Mouse (Mus musculus) kidney, adult 11 months (tissue): ENCODE data around the gene Ggt5.

Source experiments
- DNase-seq: peaks from one replicate; pipeline ENCODE4 v3.0.0; 2022

The Ggt5 gene

GRCm38 (mm10) chr10:75568851-75569250 is 20.3 kb upstream of the Ggt5 start:
- DNase-seq = no peak

GRCm38 (mm10) chr10:75570981-75571657 is 18.0 kb upstream of the Ggt5 start:
- peak; percentile 86 for DNase-seq

GRCm38 (mm10) chr10:75571937-75572336 is 17.2 kb upstream of the Ggt5 start:
- DNase-seq = no peak

- DNase-seq = peak; percentile 91
Measured at GRCm38 (mm10) chr10:75573181-75573580, 16.0 kb upstream of the Ggt5 start.

- DNase-seq = no peak
Measured at GRCm38 (mm10) chr10:75573965-75574364, 15.2 kb upstream of the Ggt5 start.

- DNase-seq = no peak
Measured at GRCm38 (mm10) chr10:75579129-75579528, 10.0 kb upstream of the Ggt5 start.

GRCm38 (mm10) chr10:75585876-75586552 is 3.1 kb upstream of the Ggt5 start:
- peak; percentile 73 for DNase-seq

- DNase-seq = no peak
Measured at GRCm38 (mm10) chr10:75586553-75586879, 2.6 kb upstream of the Ggt5 start.

- DNase-seq = no peak
Measured at GRCm38 (mm10) chr10:75587781-75588180, 1.4 kb upstream of the Ggt5 start.

- DNase-seq = peak; percentile 62
Measured at GRCm38 (mm10) chr10:75588336-75588735, 804 bp upstream of the Ggt5 start.

- peak; percentile 50 for DNase-seq
Measured at GRCm38 (mm10) chr10:75589651-75590050, 511 bp downstream of the Ggt5 start.

- peak; percentile 48 for DNase-seq
Measured at GRCm38 (mm10) chr10:75591211-75591894, 2.2 kb downstream of the Ggt5 start.

GRCm38 (mm10) chr10:75592585-75592984 is 3.4 kb downstream of the Ggt5 start:
- DNase-seq = no peak

- no peak for DNase-seq
Measured at GRCm38 (mm10) chr10:75595981-75596380, 6.8 kb downstream of the Ggt5 start.

GRCm38 (mm10) chr10:75600189-75600730 is 11.1 kb downstream of the Ggt5 start:
- DNase-seq = no peak

- DNase-seq = no peak
Measured at GRCm38 (mm10) chr10:75605162-75605846, 16.2 kb downstream of the Ggt5 start.

- DNase-seq = no peak
Measured at GRCm38 (mm10) chr10:75607253-75607652, 18.1 kb downstream of the Ggt5 start.

GRCm38 (mm10) chr10:75608975-75609374 is 19.8 kb downstream of the Ggt5 start:
- DNase-seq = no peak

GRCm38 (mm10) chr10:75610486-75610885 is 21.3 kb downstream of the Ggt5 start:
- no peak for DNase-seq

GRCm38 (mm10) chr10:75616044-75616443 is 26.9 kb downstream of the Ggt5 start:
- DNase-seq = no peak

GRCm38 (mm10) chr10:75620818-75621217 is 31.7 kb downstream of the Ggt5 start:
- no peak for DNase-seq

GRCm38 (mm10) chr10:75625920-75626319 is 36.8 kb downstream of the Ggt5 start:
- DNase-seq = no peak

GRCm38 (mm10) chr10:75626991-75627390 is 37.9 kb downstream of the Ggt5 start:
- no peak for DNase-seq
